Mouse (Mus musculus) c-Kit-positive CD71-negative TER-119-negative erythroid progenitor cells, embryonic 14.5 days (primary cell): Measurements from ENCODE around the gene Arrdc2.

Experiments
- DNase-seq: peaks from one replicate; pipeline ENCODE4 v3.0.0-alpha.2; 2013; ENCODE audit warnings: low read depth

The Arrdc2 gene

GRCm38 (mm10) chr8:70807304-70807703 lies 32.2 kb downstream of the Arrdc2 start:
- no peak for DNase-seq

- peak; percentile 50 for DNase-seq
Observed at GRCm38 (mm10) chr8:70806541-70806940, 33.0 kb downstream of the Arrdc2 start.

- peak; percentile 76 for DNase-seq
Observed at GRCm38 (mm10) chr8:70804481-70805206, 34.9 kb downstream of the Arrdc2 start, which contains the start of gene Mast3. TSS of gene Mast3 (minus strand) at chr8:70805054.

- DNase-seq, result peak; percentile 50
Observed at GRCm38 (mm10) chr8:70803761-70804480, 35.6 kb downstream of the Arrdc2 start.

- DNase-seq, result no peak
Observed at GRCm38 (mm10) chr8:70802786-70803510, 36.6 kb downstream of the Arrdc2 start.

GRCm38 (mm10) chr8:70801830-70802229 lies 37.7 kb downstream of the Arrdc2 start:
- no peak for DNase-seq

GRCm38 (mm10) chr8:70801156-70801555 lies 38.4 kb downstream of the Arrdc2 start:
- DNase-seq, result no peak

GRCm38 (mm10) chr8:70800648-70801047 lies 38.9 kb downstream of the Arrdc2 start:
- DNase-seq, result no peak

- no peak for DNase-seq
Observed at GRCm38 (mm10) chr8:70798281-70798680, 41.2 kb downstream of the Arrdc2 start.

- peak; percentile 85 for DNase-seq
Observed at GRCm38 (mm10) chr8:70797081-70798070, 42.1 kb downstream of the Arrdc2 start.

- DNase-seq, result no peak
Observed at GRCm38 (mm10) chr8:70796403-70797080, 43.0 kb downstream of the Arrdc2 start.

- no peak for DNase-seq
Observed at GRCm38 (mm10) chr8:70795370-70795769, 44.1 kb downstream of the Arrdc2 start.

GRCm38 (mm10) chr8:70794215-70794614 lies 45.3 kb downstream of the Arrdc2 start:
- no peak for DNase-seq

GRCm38 (mm10) chr8:70792700-70793099 lies 46.8 kb downstream of the Arrdc2 start:
- peak; percentile 49 for DNase-seq

GRCm38 (mm10) chr8:70791975-70792691 lies 47.4 kb downstream of the Arrdc2 start:
- DNase-seq, result peak; percentile 95

- DNase-seq, result no peak
Observed at GRCm38 (mm10) chr8:70791294-70791701, 48.2 kb downstream of the Arrdc2 start.

GRCm38 (mm10) chr8:70790846-70791245 lies 48.7 kb downstream of the Arrdc2 start:
- no peak for DNase-seq

- DNase-seq, result no peak
Observed at GRCm38 (mm10) chr8:70789046-70789445, 50.5 kb downstream of the Arrdc2 start.

- no peak for DNase-seq
Observed at GRCm38 (mm10) chr8:70787941-70788667, 51.4 kb downstream of the Arrdc2 start.
